Mouse (Mus musculus): ENCODE data around the gene Zranb1. TPM values are rescaled to one million over a fixed set of nuclear protein-coding genes. Genes with fewer than 3 reads are reported as not detected.

Gene Zranb1
- total RNA-seq, 1 experiment = 19.3 TPM

- Histone ChIP-seq H3K9ac (ENCODE audit: insufficient read depth, low read depth, low read length, poor library complexity, severe bottlenecking) (no peak overlapping the region), H3K27ac (ENCODE audit: insufficient read depth, low read depth, low read length, poor library complexity, severe bottlenecking) (no peak overlapping the region), H3K36me3 (ENCODE audit: control insufficient read depth, insufficient read depth, low read length, poor library complexity, severe bottlenecking) (no peaks in the 10 kb centered on the region), H3K4me1 (ENCODE audit: control insufficient read depth in 2 of 2, insufficient read depth in 2 of 2, low read length in 2 of 2, poor library complexity in 1 of 2) (peaks cover 0 to 3% of the 10 kb centered on the region in 2 experiments; a peak in 1 of 4 replicates), H3K4me3 (ENCODE audit: insufficient read depth in 1 of 2, low read depth in 1 of 2, low read length in 2 of 2, poor library complexity in 1 of 2, severe bottlenecking in 1 of 2) (no peak overlapping the region), H3K9me3 (ENCODE audit: control insufficient read depth, insufficient read depth, low read depth, low read length) (no peaks in the 10 kb centered on the region)
- in situ Hi-C loops (cut with MboI; ENCODE audit: low sequenced_read_pairs in 2 of 2, unreplicated experiment in 2 of 2) = no loop called here
- no peak for TF ChIP-seq MAFK (IDR thresholded peaks at IDR 0.05; ENCODE audit: insufficient read depth, low read depth, low read length)
- no peak for TF ChIP-seq ZC3H11A (IDR thresholded peaks at IDR 0.05; ENCODE audit: borderline replicate concordance, low read depth, low read length)
- no peak for TF ChIP-seq HCFC1 (IDR thresholded peaks at IDR 0.05; ENCODE audit: borderline replicate concordance, insufficient read depth, low read length)
- no peak for TF ChIP-seq ZNF384 (IDR thresholded peaks at IDR 0.05; ENCODE audit: low read depth, low read length)
- no peak for TF ChIP-seq CHD2 (IDR thresholded peaks at IDR 0.05; ENCODE audit: low read depth, low read length)
- DNase-seq (ENCODE audit: low read depth, low spot score) = no peak
Measured at GRCm38 (mm10) chr7:132900826-132901531, 30.0 kb upstream of the Zranb1 start.

- no peaks in the 10 kb centered on the region for H3K36me3 ChIP-seq (ENCODE audit: control insufficient read depth, insufficient read depth, low read length, poor library complexity, severe bottlenecking)
- no peaks in the 10 kb centered on the region for H3K9me3 ChIP-seq (ENCODE audit: control insufficient read depth, insufficient read depth, low read depth, low read length)
- DNase-seq (ENCODE audit: low read depth, low spot score) = no peak
- in situ Hi-C loops (cut with MboI; ENCODE audit: low sequenced_read_pairs in 2 of 2, unreplicated experiment in 2 of 2) = no loop called here
- no peak overlapping the region for H3K27ac ChIP-seq (ENCODE audit: insufficient read depth, low read depth, low read length, poor library complexity, severe bottlenecking)
- H3K4me3 ChIP-seq (ENCODE audit: insufficient read depth in 1 of 2, low read depth in 1 of 2, low read length in 2 of 2, poor library complexity in 1 of 2, severe bottlenecking in 1 of 2) = no peak overlapping the region
- no peaks in the 10 kb centered on the region for H3K4me1 ChIP-seq (ENCODE audit: control insufficient read depth in 2 of 2, insufficient read depth in 2 of 2, low read length in 2 of 2, poor library complexity in 1 of 2)
- no peak overlapping the region for H3K9ac ChIP-seq (ENCODE audit: insufficient read depth, low read depth, low read length, poor library complexity, severe bottlenecking)
- TF ChIP-seq ZC3H11A (IDR thresholded peaks at IDR 0.05; ENCODE audit: borderline replicate concordance, low read depth, low read length) (no peak), CHD2 (IDR thresholded peaks at IDR 0.05; ENCODE audit: low read depth, low read length) (no peak), MAFK (IDR thresholded peaks at IDR 0.05; ENCODE audit: insufficient read depth, low read depth, low read length) (no peak), ZNF384 (IDR thresholded peaks at IDR 0.05; ENCODE audit: low read depth, low read length) (no peak), HCFC1 (IDR thresholded peaks at IDR 0.05; ENCODE audit: borderline replicate concordance, insufficient read depth, low read length) (no peak)
Measured at GRCm38 (mm10) chr7:132903796-132904195, 27.1 kb upstream of the Zranb1 start.

- Histone ChIP-seq H3K4me3 (ENCODE audit: insufficient read depth in 1 of 2, low read depth in 1 of 2, low read length in 2 of 2, poor library complexity in 1 of 2, severe bottlenecking in 1 of 2) (no peak overlapping the region), H3K27ac (ENCODE audit: insufficient read depth, low read depth, low read length, poor library complexity, severe bottlenecking) (no peak overlapping the region), H3K36me3 (ENCODE audit: control insufficient read depth, insufficient read depth, low read length, poor library complexity, severe bottlenecking) (0 out of 2 replicates have a peak, but pooled peaks cover 2% of the 10 kb centered on the region), H3K4me1 (ENCODE audit: control insufficient read depth in 2 of 2, insufficient read depth in 2 of 2, low read length in 2 of 2, poor library complexity in 1 of 2) (no peaks in the 10 kb centered on the region), H3K9me3 (ENCODE audit: control insufficient read depth, insufficient read depth, low read depth, low read length) (no peaks in the 10 kb centered on the region), H3K9ac (ENCODE audit: insufficient read depth, low read depth, low read length, poor library complexity, severe bottlenecking) (no peak overlapping the region)
- DNase-seq (ENCODE audit: low read depth, low spot score) = no peak
- in situ Hi-C loops (cut with MboI; ENCODE audit: low sequenced_read_pairs in 2 of 2, unreplicated experiment in 2 of 2) = no loop called here
- TF ChIP-seq MAFK (IDR thresholded peaks at IDR 0.05; ENCODE audit: insufficient read depth, low read depth, low read length) (no peak), ZNF384 (IDR thresholded peaks at IDR 0.05; ENCODE audit: low read depth, low read length) (no peak), ZC3H11A (IDR thresholded peaks at IDR 0.05; ENCODE audit: borderline replicate concordance, low read depth, low read length) (no peak)
Measured at GRCm38 (mm10) chr7:132921971-132922370, 9.0 kb upstream of the Zranb1 start.

GRCm38 (mm10) chr7:132925227-132925626, 5.7 kb upstream of the Zranb1 start:
- H3K4me3 ChIP-seq (ENCODE audit: insufficient read depth in 1 of 2, low read depth in 1 of 2, low read length in 2 of 2, poor library complexity in 1 of 2, severe bottlenecking in 1 of 2) = no peak overlapping the region
- no peaks in the 10 kb centered on the region for H3K36me3 ChIP-seq (ENCODE audit: control insufficient read depth, insufficient read depth, low read length, poor library complexity, severe bottlenecking)
- no peak overlapping the region for H3K27ac ChIP-seq (ENCODE audit: insufficient read depth, low read depth, low read length, poor library complexity, severe bottlenecking)
- no peaks in the 10 kb centered on the region for H3K4me1 ChIP-seq (ENCODE audit: control insufficient read depth in 2 of 2, insufficient read depth in 2 of 2, low read length in 2 of 2, poor library complexity in 1 of 2)
- in situ Hi-C loops (cut with MboI; ENCODE audit: low sequenced_read_pairs in 2 of 2, unreplicated experiment in 2 of 2) = no loop called here
- no peaks in the 10 kb centered on the region for H3K9me3 ChIP-seq (ENCODE audit: control insufficient read depth, insufficient read depth, low read depth, low read length)
- H3K9ac ChIP-seq (ENCODE audit: insufficient read depth, low read depth, low read length, poor library complexity, severe bottlenecking) = no peak overlapping the region
- no peak for TF ChIP-seq MAFK (IDR thresholded peaks at IDR 0.05; ENCODE audit: insufficient read depth, low read depth, low read length)
- TF ChIP-seq ZNF384 (IDR thresholded peaks at IDR 0.05; ENCODE audit: low read depth, low read length) = no peak
- TF ChIP-seq HCFC1 (IDR thresholded peaks at IDR 0.05; ENCODE audit: borderline replicate concordance, insufficient read depth, low read length) = no peak
- TF ChIP-seq ZC3H11A (IDR thresholded peaks at IDR 0.05; ENCODE audit: borderline replicate concordance, low read depth, low read length) = no peak
- TF ChIP-seq CHD2 (IDR thresholded peaks at IDR 0.05; ENCODE audit: low read depth, low read length) = no peak
- DNase-seq (ENCODE audit: low read depth, low spot score) = no peak

All from ES-E14 (cell line).